9 mouse cellular contexts compared by ENCODE assay signal in the genomic region with DNA sequence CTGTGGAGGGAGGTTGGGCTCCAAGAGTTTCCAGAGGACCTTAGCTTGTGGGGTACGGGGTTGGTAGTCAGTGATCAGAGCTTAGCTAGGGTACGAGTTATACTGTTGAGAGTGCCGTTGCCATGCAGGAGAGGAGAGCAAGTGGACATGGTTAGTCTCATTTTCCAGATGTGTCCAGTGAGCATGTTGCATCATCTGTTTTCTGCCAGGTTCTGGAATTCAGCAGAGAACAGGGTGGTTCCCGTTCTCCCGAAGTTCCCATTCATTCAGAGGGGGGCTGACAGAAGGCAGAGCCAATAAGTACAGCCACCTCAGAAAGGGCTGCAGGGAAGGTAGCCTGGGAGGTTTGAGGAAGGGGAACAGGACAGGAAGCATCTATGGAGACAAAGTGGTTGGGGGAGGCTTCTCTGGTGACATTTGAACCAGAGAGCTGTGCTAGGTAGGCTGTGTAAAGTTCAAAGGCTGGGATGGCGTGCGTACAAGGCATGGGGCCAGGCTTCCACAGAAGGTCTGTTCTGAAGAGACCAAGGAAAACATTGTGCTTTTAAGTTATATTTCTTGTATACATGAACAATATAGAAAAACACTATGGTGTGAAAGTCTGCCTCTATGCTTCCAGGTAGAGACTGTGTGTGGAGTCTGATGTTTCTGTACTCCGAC. TPM values are rescaled to one million over a fixed set of nuclear protein-coding genes. Genes with fewer than 3 reads are reported as not detected.
A peak's percentile ranks its signal among the peaks of the same experiment; 100 is the strongest.
DNase-seq lines count a peak whose midpoint lies in the region; ATAC-seq and TF ChIP-seq lines count a peak whose summit lies in the region.
"Had no signal": no experiment of that assay in that cellular context is flagged by ENCODE, and none has a peak within 500 bp of the region (broad histone marks: within the 10 kb centered on the region; RNA-seq: fewer than 3 reads in every experiment).

No protein-coding gene starts in this region.

- no peak overlapping the region for H3K27ac ChIP-seq in embryonic facial prominence, embryonic 13.5 days
- H3K27ac ChIP-seq in embryonic facial prominence, embryonic 10.5 days (replicated peaks) = no peak overlapping the region
- H3K27ac ChIP-seq in liver, postnatal 0 days (ENCODE audit: low read depth) = peak overlapping the region; percentile 89

- H3K27me3 ChIP-seq in embryonic facial prominence, embryonic 13.5 days = no peaks in the 10 kb centered on the region
- no peaks in the 10 kb centered on the region for H3K27me3 ChIP-seq in embryonic facial prominence, embryonic 10.5 days (replicated peaks; ENCODE audit: low read depth, poor library complexity, severe bottlenecking)
- no peaks in the 10 kb centered on the region for H3K27me3 ChIP-seq in megakaryocyte, embryonic 14.5 days (replicated peaks)
- no peaks in the 10 kb centered on the region for H3K27me3 ChIP-seq in liver, postnatal 0 days (ENCODE audit: insufficient read depth, low read length)

- TF ChIP-seq EP300 in liver, postnatal 0 days (IDR thresholded peaks at IDR 0.05; ENCODE audit: low read depth) = no peak

- no peak for DNase-seq in embryonic facial prominence, embryonic 10.5 days (ENCODE audit: low spot score)
- DNase-seq in liver, postnatal 0 days = no peak
- DNase-seq in embryo, embryonic 11 days = no peak
- no peak for DNase-seq in testis, postnatal 10 days (ENCODE audit: low spot score)
- no peak for DNase-seq in embryo, embryonic 9.5 days (ENCODE audit: extremely low spot score)
- DNase-seq: heart, postnatal 10 days had no signal

- H3K4me3 ChIP-seq in embryonic facial prominence, embryonic 13.5 days = no peak overlapping the region
- no peak overlapping the region for H3K4me3 ChIP-seq in embryonic facial prominence, embryonic 10.5 days
- peak overlapping the region; percentile 10 for H3K4me3 ChIP-seq in megakaryocyte, embryonic 14.5 days (replicated peaks)
- H3K4me3 ChIP-seq in liver, postnatal 0 days (ENCODE audit: low read depth, low read length) = no peak overlapping the region

- ATAC-seq in embryonic facial prominence, embryonic 13.5 days (ENCODE audit: insufficient number of reproducible peaks, insufficient read depth, low FRiP score, low TSS enrichment, low read depth) = no peak
- ATAC-seq in megakaryocyte, adult 5-6 weeks (ENCODE audit: poor library complexity, severe bottlenecking) = no peak
- ATAC-seq in liver, postnatal 0 days = peak; percentile 27; the same call in 1 of the 2 replicates

- 0 out of 2 replicates have a peak overlapping the region, but pooled peaks have one; percentile 9 for H3K4me2 ChIP-seq in embryonic facial prominence, embryonic 13.5 days
- H3K4me2 ChIP-seq in liver, postnatal 0 days (ENCODE audit: low read depth, low read length) = peak overlapping the region; percentile 22; the same call in 1 of the 2 replicates

- no peak for TF ChIP-seq CTCF in liver, postnatal 0 days (IDR thresholded peaks at IDR 0.05; ENCODE audit: low read depth)

- 65% methylated on average over 8 of the region's 8 CpGs for WGBS in embryonic facial prominence, embryonic 13.5 days
- WGBS in embryonic facial prominence, embryonic 10.5 days = 79% methylated on average over 8 of the region's 8 CpGs
- 64% methylated on average over 8 of the region's 8 CpGs for WGBS in liver, postnatal 0 days (ENCODE audit: insufficient replicate concordance)

- no peaks in the 10 kb centered on the region for H3K9me3 ChIP-seq in embryonic facial prominence, embryonic 13.5 days
- H3K9me3 ChIP-seq in embryonic facial prominence, embryonic 10.5 days = no peaks in the 10 kb centered on the region
- no peaks in the 10 kb centered on the region for H3K9me3 ChIP-seq in megakaryocyte, embryonic 14.5 days
- H3K9me3 ChIP-seq in liver, postnatal 0 days (ENCODE audit: low read length) = no peaks in the 10 kb centered on the region

- H3K9ac ChIP-seq in embryonic facial prominence, embryonic 13.5 days = no peak overlapping the region
- H3K9ac ChIP-seq in liver, postnatal 0 days (replicated peaks) = no peak overlapping the region

- H3K36me3 ChIP-seq in embryonic facial prominence, embryonic 13.5 days = peaks cover 10% of the 10 kb centered on the region
- peaks cover 39% of the 10 kb centered on the region for H3K36me3 ChIP-seq in embryonic facial prominence, embryonic 10.5 days (replicated peaks)
- H3K36me3 ChIP-seq in megakaryocyte, embryonic 14.5 days (replicated peaks; ENCODE audit: low read length) = peaks cover 57% of the 10 kb centered on the region
- H3K36me3 ChIP-seq in liver, postnatal 0 days (replicated peaks; ENCODE audit: insufficient read depth, low read length) = 0 out of 2 replicates have a peak, but pooled peaks cover 2% of the 10 kb centered on the region

- peaks cover 59% of the 10 kb centered on the region for H3K4me1 ChIP-seq in embryonic facial prominence, embryonic 13.5 days
- peaks cover 64% of the 10 kb centered on the region for H3K4me1 ChIP-seq in embryonic facial prominence, embryonic 10.5 days
- H3K4me1 ChIP-seq in megakaryocyte, embryonic 14.5 days = peaks cover 89% of the 10 kb centered on the region
- H3K4me1 ChIP-seq in liver, postnatal 0 days (ENCODE audit: insufficient read depth) = peaks cover 51% of the 10 kb centered on the region

RNA-seq across cellular contexts. Expression of a gene that starts 5.2 kb away (rescaled TPM):
- polyA plus RNA-seq in embryonic facial prominence, embryonic 13.5 days (2015; fragmentation: Nextera tagmentation; extraction: Ambion mirVana) = 21.2 and 24.6 TPM in 2 replicates
- 24.0 and 24.2 TPM in 2 replicates for polyA plus RNA-seq in embryonic facial prominence, embryonic 10.5 days (2016; fragmentation: Nextera tagmentation; extraction: Ambion mirVana)
- 2.8 and 11.9 TPM in 2 replicates for polyA plus RNA-seq in megakaryocyte, embryonic 14.5 days (2012; ENCODE audit: insufficient read depth, low replicate concordance)
- total RNA-seq in megakaryocyte, adult 5-6 weeks (2015) = 6.4 and 7.6 TPM in 2 replicates
- 11.4 and 12.6 TPM in 2 replicates for total RNA-seq in megakaryocyte, adult 5-6 weeks (2017)
- polyA plus RNA-seq in liver, postnatal 0 days (2015; fragmentation: Nextera tagmentation; extraction: Ambion mirVana) = 13.0 and 13.5 TPM in 2 replicates
